Mouse (Mus musculus): ENCODE results near the gene Sntg2.

DNA sequence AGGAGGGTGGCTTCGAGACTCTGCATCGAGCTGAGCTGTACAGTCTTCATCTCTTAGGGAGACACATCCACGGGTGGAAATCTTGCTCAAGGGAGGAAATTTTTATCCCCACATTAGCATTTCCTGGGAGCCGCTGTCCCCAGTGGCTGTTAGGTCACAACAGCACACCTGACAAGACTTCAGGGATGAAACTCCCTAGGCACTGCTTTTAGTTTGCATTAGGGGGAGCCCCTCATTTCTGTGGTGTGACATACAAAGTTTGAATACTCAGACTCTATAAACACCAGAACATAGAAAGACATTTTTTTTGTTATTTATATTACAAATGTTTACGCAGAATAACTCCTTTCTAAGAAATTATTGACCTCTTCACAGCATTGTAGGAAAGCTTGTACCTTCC, 208.6 kb downstream of the Sntg2 start:
- TF ChIP-seq ZNF384 (IDR thresholded peaks at IDR 0.05; ENCODE audit: low read depth, low read length): no peak
- no peak for TF ChIP-seq MAFK (IDR thresholded peaks at IDR 0.05; ENCODE audit: insufficient read depth, low read depth, low read length)

All from ES-E14 (cell line).